Mouse (Mus musculus) midbrain, embryonic 13.5 days (tissue): ENCODE data around the gene Btbd1. TPM values are rescaled to one million over a fixed set of nuclear protein-coding genes. Genes with fewer than 3 reads are reported as not detected.

Experiments
- ATAC-seq: fragments of 200-750 bp; cut with Nextera tagmentation; 2 replicates; pipeline ENCODE4 v1.8.0; 2017; ENCODE audit warnings: mild to moderate bottlenecking, moderate TSS enrichment, moderate library complexity
- H3K27ac ChIP-seq: fragments of 300-500 bp; sonication (generic); 2 replicates; pipeline ENCODE4 v1.5.1; 2015; ENCODE audit warnings: inconsistent platforms, mild to moderate bottlenecking, moderate library complexity
- H3K27me3 ChIP-seq: fragments of 300-500 bp; sonication (generic); 2 replicates; pipeline ENCODE4 v1.6.1; 2015; ENCODE audit warnings: mild to moderate bottlenecking, inconsistent platforms
- H3K36me3 ChIP-seq: fragments of 300-500 bp; sonication (generic); 2 replicates; pipeline ENCODE4 v1.6.1; 2015; ENCODE audit warnings: mild to moderate bottlenecking, inconsistent platforms
- H3K4me1 ChIP-seq: fragments of 300-500 bp; sonication (generic); replicated peaks from 2 replicates; pipeline ENCODE4 v1.6.1; 2015; ENCODE audit warnings: inconsistent platforms
- H3K4me2 ChIP-seq: fragments of 300-500 bp; sonication (generic); replicated peaks from 2 replicates; pipeline ENCODE4 v1.6.1; 2015; ENCODE audit warnings: moderate library complexity, mild to moderate bottlenecking, inconsistent platforms
- H3K4me3 ChIP-seq: fragments of 300-500 bp; sonication (generic); replicated peaks from 2 replicates; pipeline ENCODE4 v1.5.1; 2015; ENCODE audit warnings: mild to moderate bottlenecking, inconsistent platforms
- H3K9ac ChIP-seq: fragments of 300-500 bp; sonication (generic); replicated peaks from 2 replicates; pipeline ENCODE4 v1.6.1; 2015; ENCODE audit warnings: mild to moderate bottlenecking, inconsistent platforms
- H3K9me3 ChIP-seq: fragments of 300-500 bp; sonication (generic); 2 replicates; pipeline ENCODE4 v1.6.1; 2016; ENCODE audit warnings: mild to moderate bottlenecking, inconsistent platforms
- WGBS: fragments of 180-500 bp; shearing (Covaris S2); methylation state at CpG from one replicate; pipeline ENCODE4 v1.1.7; 2015; 5-methylcytosine and 5-hydroxymethylcytosine counted together
- polyA plus RNA-seq: library from polyadenylated mRNA; unstranded; fragments of >200 nt; fragmentation: Nextera tagmentation; extraction: Ambion mirVana; gene quantifications from 2 replicates; pipeline ENCODE4 v1.2.1, GENCODE M21; 2015

Gene Btbd1
- 90.1 and 93.6 TPM in 2 replicates for polyA plus RNA-seq

GRCm38 (mm10) chr7:81829379-81829894 lies at the start of gene Btbd1:
Gene Btbd1, minus strand, starts transcription at chr7:81829431.
- H3K9ac ChIP-seq: peak within 1 kb of the TSS; percentile 90
- ATAC-seq: peak; percentile 93
- under 1% methylated on average over 39 of the region's 58 CpGs for WGBS
- no peaks in the 10 kb centered on the region for H3K36me3 ChIP-seq
- peak within 1 kb of the TSS; percentile 82 for H3K4me2 ChIP-seq
- peak within 1 kb of the TSS; percentile 84 for H3K4me3 ChIP-seq
- H3K4me1 ChIP-seq: peaks cover 41% of the 10 kb centered on the region
- no peaks in the 10 kb centered on the region for H3K9me3 ChIP-seq
- peak within 1 kb of the TSS; percentile 97 for H3K27ac ChIP-seq
- H3K27me3 ChIP-seq: no peaks in the 10 kb centered on the region

DNA sequence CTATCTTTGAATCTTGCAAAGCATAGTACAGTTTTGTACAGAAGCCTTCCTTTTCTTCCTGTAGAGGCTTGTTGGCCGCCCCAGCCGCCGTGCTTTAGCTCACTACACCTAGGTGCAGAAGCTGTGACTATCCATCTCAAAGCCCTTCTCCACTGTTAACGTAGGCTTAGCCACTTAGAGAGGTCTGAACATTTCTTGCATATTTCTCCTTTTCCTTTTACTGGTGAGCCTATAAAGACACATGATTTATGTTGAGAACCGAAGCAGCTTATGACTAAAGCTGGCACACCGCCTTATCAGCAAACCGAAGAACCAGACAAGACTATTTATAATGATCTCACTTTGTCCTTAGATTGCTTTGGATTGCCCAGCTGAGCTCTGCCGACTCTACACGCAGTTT lies 46.1 kb upstream of the Btbd1 start:
- 90% methylated on average over 9 of the region's 9 CpGs for WGBS
- 0 out of 2 replicates have a peak, but pooled peaks cover 5% of the 10 kb centered on the region for H3K36me3 ChIP-seq
- H3K9ac ChIP-seq: no peak overlapping the region
- ATAC-seq: no peak
- no peaks in the 10 kb centered on the region for H3K9me3 ChIP-seq
- H3K4me1 ChIP-seq: no peaks in the 10 kb centered on the region
- H3K27me3 ChIP-seq: no peaks in the 10 kb centered on the region
- no peak overlapping the region for H3K4me2 ChIP-seq
- no peak overlapping the region for H3K27ac ChIP-seq
- H3K4me3 ChIP-seq: no peak overlapping the region

GRCm38 (mm10) chr7:81874636-81875035 lies 45.4 kb upstream of the Btbd1 start:
- no peak for ATAC-seq
- 0 out of 2 replicates have a peak, but pooled peaks cover 5% of the 10 kb centered on the region for H3K36me3 ChIP-seq
- WGBS: 83% methylated on average over 6 of the region's 6 CpGs
- H3K4me1 ChIP-seq: no peaks in the 10 kb centered on the region
- no peak overlapping the region for H3K27ac ChIP-seq
- no peak overlapping the region for H3K9ac ChIP-seq
- H3K4me2 ChIP-seq: no peak overlapping the region
- H3K27me3 ChIP-seq: no peaks in the 10 kb centered on the region
- H3K9me3 ChIP-seq: no peaks in the 10 kb centered on the region
- H3K4me3 ChIP-seq: no peak overlapping the region

- H3K27me3 ChIP-seq: no peaks in the 10 kb centered on the region
- no peak overlapping the region for H3K9ac ChIP-seq
- 67% methylated on average over 1 of the region's 1 CpGs for WGBS
- no peaks in the 10 kb centered on the region for H3K9me3 ChIP-seq
- H3K4me1 ChIP-seq: no peaks in the 10 kb centered on the region
- H3K4me2 ChIP-seq: no peak overlapping the region
- no peak overlapping the region for H3K4me3 ChIP-seq
- no peak for ATAC-seq
- 0 out of 2 replicates have a peak, but pooled peaks cover 5% of the 10 kb centered on the region for H3K36me3 ChIP-seq
- no peak overlapping the region for H3K27ac ChIP-seq
These were observed 44.6 kb upstream of the Btbd1 start for GRCm38 (mm10) chr7:81873807-81874206.

- Histone ChIP-seq H3K36me3 (no peaks in the 10 kb centered on the region), H3K9ac (no peak overlapping the region), H3K27me3 (no peaks in the 10 kb centered on the region), H3K9me3 (no peaks in the 10 kb centered on the region), H3K4me3 (no peak overlapping the region), H3K4me2 (no peak overlapping the region), H3K4me1 (0 out of 2 replicates have a peak, but pooled peaks cover 5% of the 10 kb centered on the region), H3K27ac (no peak overlapping the region)
- no peak for ATAC-seq
- WGBS: 87% methylated on average over 13 of the region's 13 CpGs
These were observed 43.3 kb upstream of the Btbd1 start for GRCm38 (mm10) chr7:81872493-81873013.

DNA sequence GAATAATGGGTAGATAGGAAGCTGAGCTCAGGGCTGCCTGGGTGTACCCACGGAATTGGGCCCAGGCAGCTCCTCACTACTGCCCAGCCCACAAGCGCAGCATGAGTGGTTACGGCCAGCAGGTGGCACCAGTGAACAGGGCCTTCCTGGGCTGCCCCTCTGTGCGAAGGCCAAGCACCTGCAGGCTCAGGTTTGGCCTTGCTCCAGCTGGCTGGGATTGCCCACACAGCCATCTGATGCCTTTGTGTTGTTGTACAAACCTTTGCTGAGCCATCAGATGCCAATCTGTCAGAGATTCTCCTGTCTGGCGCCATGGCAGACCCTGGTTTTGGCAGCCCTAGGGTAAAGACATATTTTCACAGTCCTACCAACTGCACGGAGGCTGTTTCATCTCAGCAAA lies 38.9 kb upstream of the Btbd1 start:
- Histone ChIP-seq H3K9ac (no peak overlapping the region), H3K9me3 (no peaks in the 10 kb centered on the region), H3K27ac (no peak overlapping the region), H3K27me3 (no peaks in the 10 kb centered on the region), H3K4me1 (0 out of 2 replicates have a peak, but pooled peaks cover 5% of the 10 kb centered on the region), H3K36me3 (no peaks in the 10 kb centered on the region), H3K4me2 (no peak overlapping the region), H3K4me3 (no peak overlapping the region)
- WGBS: 22% methylated on average over 6 of the region's 6 CpGs
- peak; percentile 85 for ATAC-seq

GRCm38 (mm10) chr7:81867231-81867930 lies 38.1 kb upstream of the Btbd1 start:
- H3K4me3 ChIP-seq: no peak overlapping the region
- 0 out of 2 replicates have a peak, but pooled peaks cover 5% of the 10 kb centered on the region for H3K4me1 ChIP-seq
- no peaks in the 10 kb centered on the region for H3K27me3 ChIP-seq
- H3K9me3 ChIP-seq: no peaks in the 10 kb centered on the region
- H3K27ac ChIP-seq: no peak overlapping the region
- H3K36me3 ChIP-seq: no peaks in the 10 kb centered on the region
- ATAC-seq: no peak
- WGBS: 90% methylated on average over 9 of the region's 9 CpGs
- no peak overlapping the region for H3K9ac ChIP-seq
- no peak overlapping the region for H3K4me2 ChIP-seq

DNA sequence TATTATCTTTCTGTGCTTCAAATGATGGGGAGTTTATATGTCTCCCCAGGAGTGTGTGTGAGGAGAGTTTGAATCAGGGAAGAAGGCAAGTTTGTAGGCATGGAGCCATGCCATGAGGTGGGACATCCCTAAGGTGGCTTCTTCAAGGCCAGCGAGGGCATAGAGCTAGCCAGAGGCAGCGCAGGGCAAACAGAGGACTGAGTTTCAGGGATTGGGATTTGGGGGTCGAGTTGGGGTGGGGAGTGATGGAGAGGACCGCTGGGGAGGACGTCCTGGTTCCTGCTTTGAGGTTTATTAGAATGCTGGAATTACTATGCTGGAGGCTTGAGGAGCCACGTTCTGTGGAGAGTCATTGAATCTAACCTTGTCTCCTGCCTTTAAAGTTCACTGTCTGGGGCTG lies 36.7 kb upstream of the Btbd1 start:
- H3K9ac ChIP-seq: no peak overlapping the region
- H3K4me1 ChIP-seq: 0 out of 2 replicates have a peak, but pooled peaks cover 5% of the 10 kb centered on the region
- no peak overlapping the region for H3K4me3 ChIP-seq
- peaks cover 3% of the 10 kb centered on the region; the same call in 1 of the 2 replicates for H3K27me3 ChIP-seq
- no peaks in the 10 kb centered on the region for H3K36me3 ChIP-seq
- no peak overlapping the region for H3K4me2 ChIP-seq
- H3K27ac ChIP-seq: no peak overlapping the region
- no peaks in the 10 kb centered on the region for H3K9me3 ChIP-seq
- 94% methylated on average over 6 of the region's 6 CpGs for WGBS
- no peak for ATAC-seq

- H3K9me3 ChIP-seq: no peaks in the 10 kb centered on the region
- peaks cover 15% of the 10 kb centered on the region for H3K27me3 ChIP-seq
- no peak for ATAC-seq
- H3K4me2 ChIP-seq: no peak overlapping the region
- H3K9ac ChIP-seq: no peak overlapping the region
- no peak overlapping the region for H3K27ac ChIP-seq
- no peak overlapping the region for H3K4me3 ChIP-seq
- no peaks in the 10 kb centered on the region for H3K36me3 ChIP-seq
- WGBS: 91% methylated on average over 6 of the region's 6 CpGs
- peaks cover 10% of the 10 kb centered on the region for H3K4me1 ChIP-seq
These were observed 35.3 kb upstream of the Btbd1 start for GRCm38 (mm10) chr7:81864552-81864951.

DNA sequence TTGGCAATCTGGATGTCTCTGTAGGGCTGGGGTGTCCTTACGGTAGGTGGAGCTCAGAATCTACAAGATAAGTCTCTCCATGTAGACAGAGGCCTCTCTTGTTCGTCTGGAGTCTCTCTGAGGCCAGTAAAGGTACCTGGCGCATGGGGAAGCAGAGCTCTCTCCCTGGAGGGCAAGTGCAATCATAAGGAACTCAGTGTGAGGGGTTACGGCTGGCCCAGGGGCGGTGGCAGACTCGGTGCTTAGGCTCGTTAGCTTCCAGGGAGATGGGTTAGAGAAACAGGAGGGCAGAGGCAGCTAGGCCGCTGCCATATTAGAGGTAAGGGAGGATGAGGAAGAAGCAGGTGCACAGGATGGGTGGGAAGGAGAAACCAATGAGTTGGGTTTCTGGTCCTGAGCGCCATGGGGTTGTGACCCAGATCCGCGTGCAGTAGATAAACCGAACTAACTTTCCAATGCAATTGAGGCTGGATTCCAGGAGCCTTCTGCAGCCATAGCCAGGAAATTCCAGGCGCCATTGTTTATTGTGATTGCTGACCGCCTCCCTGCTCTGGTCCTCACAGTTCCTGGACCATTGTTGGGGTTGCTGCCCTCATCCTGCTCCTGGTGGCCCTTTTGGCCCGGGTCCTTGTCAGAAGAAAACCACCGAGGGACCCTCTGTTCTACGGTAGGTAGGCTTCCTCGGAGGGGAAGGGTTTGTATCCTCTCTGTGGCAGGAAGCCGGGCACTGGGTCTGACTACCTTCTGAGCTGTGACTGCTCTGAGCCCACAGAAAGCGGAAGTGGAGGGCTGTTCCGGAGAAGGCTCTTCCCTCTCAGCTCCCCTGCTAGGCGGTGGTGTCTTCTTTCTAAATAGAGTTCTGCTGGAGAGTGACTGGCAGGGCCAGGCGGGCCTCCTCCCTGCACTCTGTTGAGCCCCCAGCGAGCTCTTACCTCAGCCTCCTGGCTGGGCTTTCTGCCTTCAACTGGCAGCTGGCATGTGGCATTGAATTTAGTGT lies 33.7 kb upstream of the Btbd1 start:
- no peak for ATAC-seq
- H3K27ac ChIP-seq: no peak overlapping the region
- WGBS: 79% methylated on average over 24 of the region's 24 CpGs
- H3K4me1 ChIP-seq: peaks cover 22% of the 10 kb centered on the region
- H3K4me3 ChIP-seq: no peak overlapping the region
- H3K9me3 ChIP-seq: no peaks in the 10 kb centered on the region
- H3K27me3 ChIP-seq: peaks cover 25% of the 10 kb centered on the region
- no peaks in the 10 kb centered on the region for H3K36me3 ChIP-seq
- no peak overlapping the region for H3K4me2 ChIP-seq
- no peak overlapping the region for H3K9ac ChIP-seq

- no peak overlapping the region for H3K27ac ChIP-seq
- peaks cover 23% of the 10 kb centered on the region for H3K4me1 ChIP-seq
- no peaks in the 10 kb centered on the region for H3K36me3 ChIP-seq
- H3K9me3 ChIP-seq: no peaks in the 10 kb centered on the region
- no peak overlapping the region for H3K4me3 ChIP-seq
- no peak overlapping the region for H3K9ac ChIP-seq
- 87% methylated on average over 4 of the region's 4 CpGs for WGBS
- peaks cover 32% of the 10 kb centered on the region for H3K27me3 ChIP-seq
- H3K4me2 ChIP-seq: no peak overlapping the region
- no peak for ATAC-seq
These were observed 32.7 kb upstream of the Btbd1 start for GRCm38 (mm10) chr7:81861921-81862320.
